Mouse (Mus musculus) lung, postnatal 4 days (tissue): ENCODE data around the gene Nap1l4.

Source experiments
- DNase-seq, 2 experiments: peaks; one replicate each; pipeline ENCODE4 v3.0.0; 2021

Gene Nap1l4

GRCm38 (mm10) chr7:143513763-143514415, 35.0 kb downstream of the Nap1l4 start:
- peak in 1 of 2 experiments; percentile 66 for DNase-seq

GRCm38 (mm10) chr7:143511335-143511712, 37.6 kb downstream of the Nap1l4 start:
- no peak for DNase-seq

- no peak for DNase-seq
These were observed 38.1 kb downstream of the Nap1l4 start for GRCm38 (mm10) chr7:143510593-143511334.

- no peak for DNase-seq
These were observed 39.3 kb downstream of the Nap1l4 start for GRCm38 (mm10) chr7:143509566-143509965.

- DNase-seq = peak in 1 of 2 experiments; percentile 67
These were observed 42.2 kb downstream of the Nap1l4 start for GRCm38 (mm10) chr7:143506675-143507074.

GRCm38 (mm10) chr7:143506271-143506670, 42.6 kb downstream of the Nap1l4 start:
- DNase-seq = no peak

- peak; percentile 81 to 86 for DNase-seq
These were observed 43.1 kb downstream of the Nap1l4 start for GRCm38 (mm10) chr7:143505823-143506222.

- DNase-seq = no peak
These were observed 43.5 kb downstream of the Nap1l4 start for GRCm38 (mm10) chr7:143505411-143505810.

- DNase-seq = no peak
These were observed 45.0 kb downstream of the Nap1l4 start for GRCm38 (mm10) chr7:143503926-143504325.

GRCm38 (mm10) chr7:143502418-143503200, 46.3 kb downstream of the Nap1l4 start, which contains the start of gene Phlda2:
TSS of gene Phlda2 (minus strand) at chr7:143503150.
- DNase-seq = peak; percentile 41 to 65

GRCm38 (mm10) chr7:143501643-143502417, 47.1 kb downstream of the Nap1l4 start:
- DNase-seq = peak; percentile 67 to 74

GRCm38 (mm10) chr7:143500912-143501311, 48.0 kb downstream of the Nap1l4 start:
- DNase-seq = no peak

GRCm38 (mm10) chr7:143498584-143498983, 50.3 kb downstream of the Nap1l4 start:
- DNase-seq = no peak

- DNase-seq = no peak
These were observed 53.6 kb downstream of the Nap1l4 start for GRCm38 (mm10) chr7:143495104-143495961.

- peak in 1 of 2 experiments; percentile 38 for DNase-seq
These were observed 55.2 kb downstream of the Nap1l4 start for GRCm38 (mm10) chr7:143493616-143494126.

GRCm38 (mm10) chr7:143489735-143490134, 59.2 kb downstream of the Nap1l4 start:
- DNase-seq = no peak

- no peak for DNase-seq
These were observed 66.4 kb downstream of the Nap1l4 start for GRCm38 (mm10) chr7:143482541-143482940.

GRCm38 (mm10) chr7:143481806-143482387, 67.0 kb downstream of the Nap1l4 start:
- no peak for DNase-seq

GRCm38 (mm10) chr7:143480498-143480897, 68.4 kb downstream of the Nap1l4 start:
- DNase-seq = peak; percentile 66 to 77

GRCm38 (mm10) chr7:143477800-143478199, 71.1 kb downstream of the Nap1l4 start:
- no peak for DNase-seq
